Mouse (Mus musculus): ENCODE data around the gene Slc39a7.

Slc39a7 gene

GRCm38 (mm10) chr17:34031465-34032173, at the start of gene Slc39a7, which contains the start of gene Rxrb:
Gene Slc39a7 (minus strand): TSS chr17:34031682.
Gene Rxrb (plus strand): TSS chr17:34031812.
- DNase-seq (ENCODE audit: inconsistent ontology term) = peak; percentile 99

- peak; percentile 70 for DNase-seq (ENCODE audit: inconsistent ontology term)
These were observed 48.1 kb upstream of the Slc39a7 start for GRCm38 (mm10) chr17:34079621-34080020.

DNA sequence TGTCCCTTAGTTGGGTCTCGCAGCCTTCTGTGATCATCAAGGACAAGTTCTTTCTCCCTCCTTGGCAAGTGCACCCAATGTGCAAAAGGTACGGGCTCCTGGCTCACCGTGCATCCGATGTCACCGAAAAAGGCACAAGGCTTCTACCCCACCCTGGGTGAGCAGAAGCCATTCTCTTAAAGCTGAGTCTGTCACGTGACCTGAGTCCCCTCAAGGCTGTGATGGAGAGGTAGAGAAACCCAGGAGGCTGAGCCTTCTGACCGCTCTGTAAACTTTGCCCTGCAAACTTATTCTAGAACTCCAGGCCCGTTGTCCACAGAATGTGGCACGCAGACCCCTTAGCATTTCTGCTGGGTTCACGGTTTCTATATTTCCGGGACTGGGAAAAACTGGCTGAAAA, 47.5 kb upstream of the Slc39a7 start:
- no peak for DNase-seq (ENCODE audit: inconsistent ontology term)

- DNase-seq (ENCODE audit: inconsistent ontology term) = no peak
These were observed 46.7 kb upstream of the Slc39a7 start for GRCm38 (mm10) chr17:34078148-34078547.

- DNase-seq (ENCODE audit: inconsistent ontology term) = peak; percentile 67
These were observed 46.1 kb upstream of the Slc39a7 start for GRCm38 (mm10) chr17:34077549-34077948.

DNA sequence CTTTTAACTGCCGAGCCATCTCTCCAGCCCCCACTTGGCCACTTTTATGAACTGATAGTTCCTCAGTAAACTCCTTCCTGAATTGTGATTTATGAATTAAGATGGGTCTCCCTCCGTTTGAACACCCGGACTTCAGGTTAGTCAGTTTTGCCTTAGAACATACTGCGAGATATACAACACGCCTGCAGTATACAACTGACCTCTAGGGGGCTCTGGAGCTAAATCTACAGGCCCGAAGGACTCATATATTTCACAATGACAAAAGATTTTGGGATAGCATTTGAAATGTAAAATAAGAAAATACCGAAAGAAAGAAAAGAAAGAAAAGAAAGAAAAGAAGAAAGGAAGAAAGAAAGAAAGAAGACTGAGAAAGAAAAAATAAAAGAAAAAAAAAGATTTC, 43.8 kb upstream of the Slc39a7 start:
- peak; percentile 5 for DNase-seq (ENCODE audit: inconsistent ontology term)

DNA sequence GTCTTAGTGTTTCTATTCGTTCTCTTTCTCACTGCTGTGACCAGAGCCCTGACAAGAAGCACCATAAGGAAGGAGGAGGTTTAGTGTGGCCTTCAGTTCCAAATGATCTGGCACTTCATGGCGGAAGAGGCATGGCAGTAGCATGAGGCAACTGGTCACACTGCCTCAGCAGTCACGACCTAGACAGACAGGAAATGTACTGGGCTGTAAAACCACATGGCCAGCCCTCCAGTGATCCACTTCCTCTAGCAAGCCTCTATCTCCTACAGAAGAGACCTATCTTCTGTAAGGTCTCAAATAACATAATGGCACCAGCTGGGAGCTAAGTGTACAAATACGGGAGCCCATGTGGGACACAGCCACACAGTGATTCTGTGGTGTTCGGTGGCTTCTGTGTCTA, 40.6 kb upstream of the Slc39a7 start:
- no peak for DNase-seq (ENCODE audit: inconsistent ontology term)

DNA sequence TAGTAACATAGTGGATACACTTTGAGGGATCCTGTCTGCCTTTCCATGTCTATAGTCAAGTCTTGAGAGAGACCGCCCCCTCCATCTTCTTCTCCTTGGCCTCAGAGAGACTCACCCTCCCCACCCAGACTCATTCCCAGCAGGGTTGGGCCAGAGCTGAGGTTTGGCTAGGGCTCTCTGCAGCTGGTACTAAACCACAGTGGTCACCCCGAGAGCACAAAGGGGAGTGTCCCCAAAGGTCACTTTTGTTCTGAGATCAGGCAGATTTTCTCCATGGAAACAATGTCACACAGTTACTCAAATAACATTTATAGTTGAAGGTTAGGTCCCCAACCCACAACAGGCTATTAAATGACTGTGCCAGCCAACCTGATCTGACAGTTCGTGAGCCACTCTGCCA, 37.4 kb upstream of the Slc39a7 start:
- peak; percentile 63 for DNase-seq (ENCODE audit: inconsistent ontology term)

GRCm38 (mm10) chr17:34057224-34057623, 25.7 kb upstream of the Slc39a7 start:
- no peak for DNase-seq (ENCODE audit: inconsistent ontology term)

DNA sequence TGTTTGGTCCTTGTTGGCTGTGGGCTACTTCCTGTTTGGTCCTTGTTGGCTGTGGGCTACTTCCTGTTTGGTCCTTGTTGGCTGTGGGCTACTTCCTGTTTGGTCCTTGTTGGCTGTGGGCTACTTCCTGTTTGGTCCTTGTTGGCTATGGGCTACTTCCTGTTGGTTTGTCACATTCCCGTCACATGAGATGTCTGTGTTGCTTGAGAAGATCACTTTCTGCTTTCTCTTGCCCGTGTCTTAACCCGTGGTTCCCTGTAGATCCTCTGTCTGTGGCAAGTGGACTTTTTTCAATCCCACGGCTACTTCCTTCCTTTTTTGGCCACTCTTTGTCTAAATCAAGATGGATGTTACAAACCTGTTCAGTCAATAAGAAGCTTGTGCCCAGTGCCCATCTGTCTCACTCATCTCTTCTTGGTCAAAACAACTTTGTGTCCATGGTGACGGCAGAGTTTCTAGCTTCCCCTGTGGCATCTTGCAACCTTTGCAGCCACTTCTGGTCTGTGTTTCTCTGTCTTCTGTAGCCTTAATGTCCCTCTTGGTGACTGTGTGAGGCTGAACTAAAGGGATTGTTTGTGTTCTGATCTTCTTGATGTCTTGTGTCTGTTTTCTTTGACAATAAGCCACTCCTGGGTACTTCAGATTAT, 16.0 kb upstream of the Slc39a7 start:
- DNase-seq (ENCODE audit: inconsistent ontology term) = no peak

- DNase-seq (ENCODE audit: inconsistent ontology term) = no peak
These were observed 14.5 kb upstream of the Slc39a7 start for GRCm38 (mm10) chr17:34045941-34046340.

GRCm38 (mm10) chr17:34039562-34040450, 8.3 kb upstream of the Slc39a7 start:
- peak; percentile 68 for DNase-seq (ENCODE audit: inconsistent ontology term)

DNA sequence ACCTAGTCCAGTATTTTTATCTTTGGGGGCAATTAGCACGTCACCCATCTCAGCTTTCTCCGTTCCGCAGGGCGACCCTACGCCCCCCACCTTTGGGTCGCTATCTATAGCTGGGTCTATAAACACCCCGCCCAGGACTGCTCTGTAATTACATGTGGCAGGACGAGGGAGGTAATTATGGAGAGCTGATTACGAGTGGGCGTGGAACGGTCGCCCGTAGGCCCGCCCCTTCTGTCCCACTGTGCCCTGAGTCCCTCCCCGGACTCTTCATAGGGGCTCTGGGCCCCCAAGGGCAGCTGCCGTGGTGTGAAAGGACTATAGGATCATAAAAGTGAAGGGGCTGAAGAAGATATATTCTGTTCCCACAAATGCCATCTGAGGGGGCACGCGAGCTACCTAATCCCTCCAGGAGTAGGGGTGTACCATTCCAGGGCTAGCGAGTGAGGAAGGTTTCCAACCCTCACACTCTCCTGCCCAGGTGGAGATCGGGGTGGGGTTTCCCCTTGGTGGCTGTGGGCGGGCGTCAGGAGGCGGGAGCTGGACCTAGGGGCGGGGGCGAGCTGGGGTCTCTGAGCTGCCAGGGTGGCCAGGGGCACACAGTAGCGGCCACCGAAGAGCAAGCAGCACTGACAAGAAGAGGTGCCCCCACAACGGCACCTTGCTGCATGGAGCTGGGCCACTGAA, 7.5 kb upstream of the Slc39a7 start, which contains the start of gene Col11a2:
Gene Col11a2, plus strand, starts transcription at position 560 of the 684 bp plus-strand sequence.
- DNase-seq (ENCODE audit: inconsistent ontology term) = peak; percentile 23

GRCm38 (mm10) chr17:34038440-34038839, 7.0 kb upstream of the Slc39a7 start:
- DNase-seq (ENCODE audit: inconsistent ontology term) = peak; percentile 45

- no peak for DNase-seq (ENCODE audit: inconsistent ontology term)
These were observed 5.8 kb upstream of the Slc39a7 start for GRCm38 (mm10) chr17:34037241-34037640.

GRCm38 (mm10) chr17:34036647-34037046, 5.2 kb upstream of the Slc39a7 start:
- DNase-seq (ENCODE audit: inconsistent ontology term) = peak; percentile 46

DNA sequence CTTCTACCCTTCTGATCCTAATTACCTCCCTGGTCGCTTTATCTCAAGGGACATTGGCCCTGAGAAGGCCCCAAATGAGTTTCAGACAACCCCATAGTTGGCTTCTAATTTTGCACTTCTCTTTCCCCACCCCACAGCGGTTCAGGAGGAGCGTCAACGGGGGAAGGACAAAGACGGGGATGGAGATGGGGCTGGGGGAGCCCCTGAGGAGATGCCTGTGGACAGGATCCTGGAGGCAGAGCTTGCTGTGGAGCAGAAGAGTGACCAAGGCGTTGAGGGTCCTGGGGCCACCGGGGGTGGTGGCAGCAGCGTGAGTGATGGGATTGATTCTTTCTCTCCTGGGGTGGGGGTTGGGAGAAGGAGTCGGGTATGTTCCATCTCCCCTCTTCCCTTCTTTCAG, 4.0 kb upstream of the Slc39a7 start:
- no peak for DNase-seq (ENCODE audit: inconsistent ontology term)

DNA sequence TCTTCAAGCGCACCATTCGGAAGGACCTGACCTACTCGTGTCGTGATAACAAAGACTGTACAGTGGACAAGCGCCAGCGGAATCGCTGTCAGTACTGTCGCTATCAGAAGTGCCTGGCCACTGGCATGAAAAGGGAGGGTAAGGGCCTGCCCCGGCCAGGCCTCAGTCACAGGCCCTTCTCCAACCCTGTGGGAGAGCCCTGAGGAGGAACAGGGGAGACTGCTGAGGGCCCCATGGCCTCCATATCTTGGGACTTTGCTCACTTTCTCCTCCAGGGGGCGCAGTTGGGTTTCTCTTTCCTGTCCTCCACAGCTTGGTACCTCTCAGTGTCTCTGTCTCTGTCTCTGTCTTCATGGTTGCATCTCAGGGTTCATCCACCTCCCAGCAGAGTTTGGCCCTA, 2.6 kb upstream of the Slc39a7 start:
- DNase-seq (ENCODE audit: inconsistent ontology term) = peak; percentile 40

DNA sequence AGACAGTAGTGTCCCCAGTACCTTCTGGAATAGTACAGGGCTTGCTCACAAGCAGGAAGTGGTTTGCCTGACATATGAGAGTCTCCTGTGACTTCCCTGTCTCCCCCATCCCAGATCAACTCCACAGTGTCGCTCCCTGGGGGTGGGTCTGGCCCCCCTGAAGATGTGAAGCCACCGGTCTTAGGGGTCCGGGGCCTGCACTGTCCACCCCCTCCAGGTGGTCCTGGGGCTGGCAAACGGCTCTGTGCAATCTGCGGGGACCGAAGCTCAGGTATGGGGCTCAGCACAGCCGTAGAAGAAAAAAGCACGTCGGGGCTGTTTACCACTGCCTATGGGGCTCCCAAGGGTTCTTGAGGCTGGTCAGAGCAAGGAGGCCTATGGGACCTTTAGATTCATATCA, 2.0 kb upstream of the Slc39a7 start:
- no peak for DNase-seq (ENCODE audit: inconsistent ontology term)

GRCm38 (mm10) chr17:34032806-34033205, 1.3 kb upstream of the Slc39a7 start:
- no peak for DNase-seq (ENCODE audit: inconsistent ontology term)

GRCm38 (mm10) chr17:34032174-34032632, 721 bp upstream of the Slc39a7 start:
- peak; percentile 77 for DNase-seq (ENCODE audit: inconsistent ontology term)
